Mouse (Mus musculus): ENCODE measurements at regions not wholly inside any gene's neighbourhood (a gene's known extent, or its start where the extent isn't known, plus 50 kb on each side); places are given as distances from the start of the nearest gene placed in this dataset.

GRCm38 (mm10) chr5:91841066-91841465 is 121.8 kb downstream of the Rchy1 start:
- no peak for ATAC-seq (replicated peaks; ENCODE audit: low read depth, poor library complexity, severe bottlenecking)

GRCm38 (mm10) chr5:91828481-91828880 is 134.4 kb downstream of the Rchy1 start:
- ATAC-seq (replicated peaks; ENCODE audit: low read depth, poor library complexity, severe bottlenecking): no peak

GRCm38 (mm10) chr5:91826636-91827035 is 136.2 kb downstream of the Rchy1 start:
- ATAC-seq (replicated peaks; ENCODE audit: low read depth, poor library complexity, severe bottlenecking): no peak

- no peak for ATAC-seq (replicated peaks; ENCODE audit: low read depth, poor library complexity, severe bottlenecking)
Measured at GRCm38 (mm10) chr5:91822844-91823576, 139.9 kb downstream of the Rchy1 start.

GRCm38 (mm10) chr5:91818800-91819199 is 144.1 kb downstream of the Rchy1 start:
- ATAC-seq (replicated peaks; ENCODE audit: low read depth, poor library complexity, severe bottlenecking): no peak

GRCm38 (mm10) chr5:91818195-91818594 is 144.7 kb downstream of the Rchy1 start:
- no peak for ATAC-seq (replicated peaks; ENCODE audit: low read depth, poor library complexity, severe bottlenecking)

- ATAC-seq (replicated peaks; ENCODE audit: low read depth, poor library complexity, severe bottlenecking): no peak
Measured at GRCm38 (mm10) chr5:91816376-91816950, 146.4 kb downstream of the Rchy1 start.

GRCm38 (mm10) chr5:91814956-91815355 is 147.9 kb downstream of the Rchy1 start:
- ATAC-seq (replicated peaks; ENCODE audit: low read depth, poor library complexity, severe bottlenecking): no peak

- peak; percentile 95 for ATAC-seq (replicated peaks; ENCODE audit: low read depth, poor library complexity, severe bottlenecking)
Measured at GRCm38 (mm10) chr5:91814417-91814762, 148.5 kb downstream of the Rchy1 start.

- ATAC-seq (replicated peaks; ENCODE audit: low read depth, poor library complexity, severe bottlenecking): peak; percentile 31
Measured at GRCm38 (mm10) chr5:91813547-91814416, 149.1 kb downstream of the Rchy1 start.

GRCm38 (mm10) chr5:91807070-91808065 is 155.5 kb downstream of the Rchy1 start:
- no peak for ATAC-seq (replicated peaks; ENCODE audit: low read depth, poor library complexity, severe bottlenecking)

- ATAC-seq (replicated peaks; ENCODE audit: low read depth, poor library complexity, severe bottlenecking): no peak
Measured at GRCm38 (mm10) chr5:91801297-91801980, 161.4 kb downstream of the Rchy1 start.

- ATAC-seq (replicated peaks; ENCODE audit: low read depth, poor library complexity, severe bottlenecking): no peak
Measured at GRCm38 (mm10) chr5:91797362-91797761, 165.5 kb downstream of the Rchy1 start.

GRCm38 (mm10) chr5:91792732-91793131 is 170.1 kb downstream of the Rchy1 start:
- no peak for ATAC-seq (replicated peaks; ENCODE audit: low read depth, poor library complexity, severe bottlenecking)

GRCm38 (mm10) chr5:91790412-91790811 is 172.5 kb downstream of the Rchy1 start:
- no peak for ATAC-seq (replicated peaks; ENCODE audit: low read depth, poor library complexity, severe bottlenecking)

GRCm38 (mm10) chr5:91783966-91784365 is 178.9 kb downstream of the Rchy1 start:
- no peak for ATAC-seq (replicated peaks; ENCODE audit: low read depth, poor library complexity, severe bottlenecking)

GRCm38 (mm10) chr5:91776971-91777370 is 185.9 kb downstream of the Rchy1 start:
- no peak for ATAC-seq (replicated peaks; ENCODE audit: low read depth, poor library complexity, severe bottlenecking)

GRCm38 (mm10) chr5:91774065-91774464 is 188.8 kb downstream of the Rchy1 start:
- ATAC-seq (replicated peaks; ENCODE audit: low read depth, poor library complexity, severe bottlenecking): no peak

- ATAC-seq (replicated peaks; ENCODE audit: low read depth, poor library complexity, severe bottlenecking): no peak
Measured at GRCm38 (mm10) chr5:91767886-91768285, 195.0 kb downstream of the Rchy1 start.

Measured in common myeloid progenitor, adult 5-6 weeks (primary cell).